Mouse (Mus musculus): Measurements from ENCODE around the gene Ugt1a1. TPM values are rescaled to one million over a fixed set of nuclear protein-coding genes. Genes with fewer than 3 reads are reported as not detected.

The Ugt1a1 gene
- polyA plus RNA-seq, 1 experiment, result not detected

GRCm38 (mm10) chr1:88262961-88263360 is 51.2 kb downstream of the Ugt1a1 start:
- peaks cover 23% of the 10 kb centered on the region for H3K4me1 ChIP-seq (ENCODE audit: control insufficient read depth)
- H3K27me3 ChIP-seq (ENCODE audit: control insufficient read depth), result no peaks in the 10 kb centered on the region
- TF ChIP-seq GATA1 (IDR thresholded peaks at IDR 0.05; ENCODE audit: low read length) (no peak), TAL1 (IDR thresholded peaks at IDR 0.05; ENCODE audit: low read length) (no peak)
- H3K36me3 ChIP-seq (ENCODE audit: control insufficient read depth), result peaks cover 88% of the 10 kb centered on the region
- H3K9me3 ChIP-seq (ENCODE audit: control insufficient read depth, low read length), result no peaks in the 10 kb centered on the region
- no peak overlapping the region for H3K4me3 ChIP-seq (replicated peaks)

GRCm38 (mm10) chr1:88263778-88264177 is 52.0 kb downstream of the Ugt1a1 start:
- no peak for TF ChIP-seq GATA1 (IDR thresholded peaks at IDR 0.05; ENCODE audit: low read length)
- TF ChIP-seq TAL1 (IDR thresholded peaks at IDR 0.05; ENCODE audit: low read length), result no peak
- H3K4me1 ChIP-seq (ENCODE audit: control insufficient read depth), result peaks cover 23% of the 10 kb centered on the region
- H3K27me3 ChIP-seq (ENCODE audit: control insufficient read depth), result no peaks in the 10 kb centered on the region
- peaks cover 97% of the 10 kb centered on the region for H3K36me3 ChIP-seq (ENCODE audit: control insufficient read depth)
- H3K9me3 ChIP-seq (ENCODE audit: control insufficient read depth, low read length), result no peaks in the 10 kb centered on the region
- H3K4me3 ChIP-seq (replicated peaks), result no peak overlapping the region

GRCm38 (mm10) chr1:88264237-88264868 is 52.6 kb downstream of the Ugt1a1 start:
- Histone ChIP-seq H3K9me3 (ENCODE audit: control insufficient read depth, low read length) (no peaks in the 10 kb centered on the region), H3K27me3 (ENCODE audit: control insufficient read depth) (no peaks in the 10 kb centered on the region), H3K4me1 (ENCODE audit: control insufficient read depth) (peaks cover 20% of the 10 kb centered on the region), H3K36me3 (ENCODE audit: control insufficient read depth) (peaks cover 100% of the 10 kb centered on the region), H3K4me3 (replicated peaks) (no peak overlapping the region)
- TF ChIP-seq TAL1 (IDR thresholded peaks at IDR 0.05; ENCODE audit: low read length) (no peak), GATA1 (IDR thresholded peaks at IDR 0.05; ENCODE audit: low read length) (no peak)

- no peaks in the 10 kb centered on the region for H3K9me3 ChIP-seq (ENCODE audit: control insufficient read depth, low read length)
Measured at GRCm38 (mm10) chr1:88264869-88265240, 53.1 kb downstream of the Ugt1a1 start.

GRCm38 (mm10) chr1:88266123-88266522 is 54.4 kb downstream of the Ugt1a1 start:
- Histone ChIP-seq H3K9me3 (ENCODE audit: control insufficient read depth, low read length) (peaks cover under 1% of the 10 kb centered on the region), H3K27me3 (ENCODE audit: control insufficient read depth) (no peaks in the 10 kb centered on the region), H3K4me1 (ENCODE audit: control insufficient read depth) (peaks cover 10% of the 10 kb centered on the region), H3K36me3 (ENCODE audit: control insufficient read depth) (peaks cover 98% of the 10 kb centered on the region), H3K4me3 (replicated peaks) (no peak overlapping the region)
- TF ChIP-seq GATA1 (IDR thresholded peaks at IDR 0.05; ENCODE audit: low read length), result no peak

More at GRCm38 (mm10) chr1:88264869-88265240, 53.1 kb downstream of the Ugt1a1 start:
- TF ChIP-seq TAL1 (IDR thresholded peaks at IDR 0.05; ENCODE audit: low read length) (no peak), GATA1 (IDR thresholded peaks at IDR 0.05; ENCODE audit: low read length) (no peak)
- H3K4me3 ChIP-seq (replicated peaks), result no peak overlapping the region
- H3K27me3 ChIP-seq (ENCODE audit: control insufficient read depth), result no peaks in the 10 kb centered on the region
- H3K36me3 ChIP-seq (ENCODE audit: control insufficient read depth), result peaks cover 100% of the 10 kb centered on the region
- peaks cover 16% of the 10 kb centered on the region for H3K4me1 ChIP-seq (ENCODE audit: control insufficient read depth)

GRCm38 (mm10) chr1:88267489-88267888 is 55.7 kb downstream of the Ugt1a1 start:
- H3K9me3 ChIP-seq (ENCODE audit: control insufficient read depth, low read length), result peaks cover 13% of the 10 kb centered on the region
- TF ChIP-seq TAL1 (IDR thresholded peaks at IDR 0.05; ENCODE audit: low read length) (0 out of 3 replicates have a peak, but pooled peaks have one; percentile 21), GATA1 (IDR thresholded peaks at IDR 0.05; ENCODE audit: low read length) (no peak)
- H3K27me3 ChIP-seq (ENCODE audit: control insufficient read depth), result no peaks in the 10 kb centered on the region
- peaks cover 98% of the 10 kb centered on the region for H3K36me3 ChIP-seq (ENCODE audit: control insufficient read depth)
- no peaks in the 10 kb centered on the region for H3K4me1 ChIP-seq (ENCODE audit: control insufficient read depth)
- H3K4me3 ChIP-seq (replicated peaks), result no peak overlapping the region

GRCm38 (mm10) chr1:88268070-88268469 is 56.3 kb downstream of the Ugt1a1 start:
- no peak for TF ChIP-seq GATA1 (IDR thresholded peaks at IDR 0.05; ENCODE audit: low read length)
- no peak for TF ChIP-seq TAL1 (IDR thresholded peaks at IDR 0.05; ENCODE audit: low read length)
- Histone ChIP-seq H3K9me3 (ENCODE audit: control insufficient read depth, low read length) (peaks cover 13% of the 10 kb centered on the region), H3K4me1 (ENCODE audit: control insufficient read depth) (no peaks in the 10 kb centered on the region), H3K27me3 (ENCODE audit: control insufficient read depth) (no peaks in the 10 kb centered on the region), H3K4me3 (replicated peaks) (no peak overlapping the region), H3K36me3 (ENCODE audit: control insufficient read depth) (peaks cover 98% of the 10 kb centered on the region)

Other genes starting within 250 kb of the Ugt1a1 start
- 0.02 and 0.03 TPM in 2 replicates for gene Usp40, start 203.4 kb upstream of the Ugt1a1 start, polyA plus RNA-seq (2012)
- 0.04 TPM in 1 of 2 replicates, not detected in the other for gene Ugt1a10, start 156.6 kb upstream of the Ugt1a1 start, polyA plus RNA-seq (2012)
- not detected in 2 replicates for gene Ugt1a9, start 141.2 kb upstream of the Ugt1a1 start, polyA plus RNA-seq (2012)
- gene Ugt1a8, start 124.1 kb upstream of the Ugt1a1 start, polyA plus RNA-seq (2012), result not detected in 2 replicates
- gene Ugt1a7c, start 116.9 kb upstream of the Ugt1a1 start, polyA plus RNA-seq (2012), result 0.06 TPM in 1 of 2 replicates, not detected in the other
- not detected in 2 replicates for gene Ugt1a6b, start 108.7 kb upstream of the Ugt1a1 start, polyA plus RNA-seq (2012)
- gene Ugt1a6a, start 77.2 kb upstream of the Ugt1a1 start, polyA plus RNA-seq (2012), result not detected in 2 replicates
- not detected in 2 replicates for gene Ugt1a5, start 45.9 kb upstream of the Ugt1a1 start, polyA plus RNA-seq (2012)
- gene Ugt1a2, start 11.4 kb upstream of the Ugt1a1 start, polyA plus RNA-seq (2012), result not detected in 2 replicates
- gene Dnajb3, start 6.2 kb upstream of the Ugt1a1 start, polyA plus RNA-seq (2012), result 5.5 and 6.1 TPM in 2 replicates
- gene Mroh2a, start 15.0 kb downstream of the Ugt1a1 start, polyA plus RNA-seq (2012), result not detected in 2 replicates
- 1.1 and 2.2 TPM in 2 replicates for gene Hjurp, start 65.7 kb downstream of the Ugt1a1 start, polyA plus RNA-seq (2012)
- not detected in 2 replicates for gene Trpm8, start 65.7 kb downstream of the Ugt1a1 start, polyA plus RNA-seq (2012)
- not detected in 2 replicates for gene Spp2, start 195.0 kb downstream of the Ugt1a1 start, polyA plus RNA-seq (2012)

Measured in erythroblast, embryonic 14.5 days (primary cell).